Comparison of ENCODE assay signal across 29 mouse cellular contexts in genomic region chr6:91279477-91279876, GRCm38 (mm10).
DNase-seq lines count a peak whose midpoint lies in the region; ATAC-seq lines count a peak whose summit lies in the region.
"Had no signal": no experiment of that assay in that cellular context is flagged by ENCODE, and none has a peak within 500 bp of the region (broad histone marks: within the 10 kb centered on the region; RNA-seq: fewer than 3 reads in every experiment).

No protein-coding gene starts in this region.

- H3K4me1 ChIP-seq in midbrain, embryonic 11.5 days (ENCODE audit: control insufficient read depth, insufficient read depth, low read length) = peaks cover 11% of the 10 kb centered on the region
- H3K4me1 ChIP-seq in midbrain, embryonic 10.5 days = peaks cover 38% of the 10 kb centered on the region
- H3K4me1 ChIP-seq: heart, embryonic 13.5 days; lung, embryonic 15.5 days; megakaryocyte, embryonic 14.5 days had no signal

- 44% methylated on average over 3 of the region's 4 CpGs for WGBS in midbrain, embryonic 11.5 days
- WGBS in midbrain, embryonic 10.5 days = 37% methylated on average over 4 of the region's 4 CpGs

- no peak overlapping the region for H3K4me2 ChIP-seq in midbrain, embryonic 11.5 days
- H3K4me2 ChIP-seq: embryonic facial prominence, embryonic 12.5 days; forebrain, embryonic 15.5 days; heart, embryonic 13.5 days; hindbrain, embryonic 15.5 days; limb, embryonic 13.5 days; lung, embryonic 15.5 days; midbrain, embryonic 15.5 days had no signal

- H3K9me3 ChIP-seq in midbrain, embryonic 11.5 days (ENCODE audit: control insufficient read depth, low read length) = no peaks in the 10 kb centered on the region
- no peaks in the 10 kb centered on the region for H3K9me3 ChIP-seq in midbrain, embryonic 10.5 days (replicated peaks)
- H3K9me3 ChIP-seq: embryonic facial prominence, embryonic 12.5 days; forebrain, embryonic 10.5 days; forebrain, embryonic 15.5 days; heart, embryonic 13.5 days; hindbrain, embryonic 15.5 days; limb, embryonic 13.5 days; lung, embryonic 15.5 days; megakaryocyte, embryonic 14.5 days; midbrain, embryonic 15.5 days had no signal

- no peak overlapping the region for H3K4me3 ChIP-seq in midbrain, embryonic 11.5 days (ENCODE audit: low read depth, low read length)
- H3K4me3 ChIP-seq in midbrain, embryonic 10.5 days = no peak overlapping the region
- H3K4me3 ChIP-seq: embryonic facial prominence, embryonic 12.5 days; forebrain, embryonic 10.5 days; forebrain, embryonic 15.5 days; heart, embryonic 13.5 days; hindbrain, embryonic 15.5 days; limb, embryonic 13.5 days; lung, embryonic 15.5 days; megakaryocyte, embryonic 14.5 days; midbrain, embryonic 15.5 days had no signal

- H3K9ac ChIP-seq in midbrain, embryonic 11.5 days (ENCODE audit: low read length) = no peak overlapping the region
- H3K9ac ChIP-seq: embryonic facial prominence, embryonic 12.5 days; forebrain, embryonic 15.5 days; heart, embryonic 13.5 days; hindbrain, embryonic 15.5 days; limb, embryonic 13.5 days; liver, embryonic 14.5 days; lung, embryonic 15.5 days; midbrain, embryonic 15.5 days had no signal

- no peak overlapping the region for H3K27ac ChIP-seq in midbrain, embryonic 11.5 days (ENCODE audit: low read depth, low read length)
- H3K27ac ChIP-seq in midbrain, embryonic 10.5 days (replicated peaks) = no peak overlapping the region
- H3K27ac ChIP-seq: embryonic facial prominence, embryonic 12.5 days; forebrain, embryonic 10.5 days; heart, embryonic 13.5 days; hindbrain, embryonic 15.5 days; limb, embryonic 13.5 days; liver, embryonic 14.5 days; lung, embryonic 15.5 days; midbrain, embryonic 15.5 days had no signal

- peak; percentile 35 for DNase-seq in midbrain, embryonic 11.5 days (ENCODE audit: low spot score, missing footprints)
- no peak for DNase-seq in midbrain, embryonic 10.5 days (ENCODE audit: low spot score)
- DNase-seq in R1 (ENCODE audit: low read depth, low spot score) = peak; percentile 51
- DNase-seq in frontal cortex, postnatal 10 days (ENCODE audit: low spot score in 2 of 2) = no peak
- DNase-seq: adrenal gland, postnatal 14 days; cerebellum, adult 11 months; cerebellum, adult 9-10 months; cerebellum, postnatal 36 days; embryo, embryonic 11 days; heart, postnatal 10 days; kidney, adult 18-20 months; kidney, postnatal 4 days; lung, postnatal 36 days; right cerebral cortex, adult 18-20 months; spleen, adult 18-20 months; thymus, adult 2 months; thymus, postnatal 4 days had no signal

- ATAC-seq in midbrain, embryonic 11.5 days (ENCODE audit: low FRiP score) = no peak
- ATAC-seq in megakaryocyte progenitor cell, adult 5-6 weeks (replicated peaks; ENCODE audit: poor library complexity) = peak; percentile 57
- ATAC-seq in erythroblast, adult 5-6 weeks (replicated peaks; ENCODE audit: low FRiP score, poor library complexity, severe bottlenecking) = no peak
- ATAC-seq: forebrain, embryonic 15.5 days; midbrain, embryonic 15.5 days had no signal

- peaks cover 6% of the 10 kb centered on the region; the same call in 1 of the 2 replicates for H3K27me3 ChIP-seq in midbrain, embryonic 11.5 days (ENCODE audit: control insufficient read depth, insufficient read depth, low read length)
- peaks cover 47% of the 10 kb centered on the region for H3K27me3 ChIP-seq in midbrain, embryonic 10.5 days (ENCODE audit: low read depth, poor library complexity, severe bottlenecking)
- H3K27me3 ChIP-seq: forebrain, embryonic 15.5 days; hindbrain, embryonic 15.5 days; midbrain, embryonic 15.5 days had no signal

- H3K36me3 ChIP-seq in midbrain, embryonic 11.5 days (ENCODE audit: control insufficient read depth, insufficient read depth, low read length) = no peaks in the 10 kb centered on the region
- no peaks in the 10 kb centered on the region for H3K36me3 ChIP-seq in midbrain, embryonic 10.5 days
- H3K36me3 ChIP-seq: embryonic facial prominence, embryonic 12.5 days; forebrain, embryonic 10.5 days; forebrain, embryonic 15.5 days; heart, embryonic 13.5 days; hindbrain, embryonic 15.5 days; limb, embryonic 13.5 days; lung, embryonic 15.5 days; midbrain, embryonic 15.5 days had no signal

Comparison
In these comparisons a context has a peak if more than half of its experiments do, and no peak if none do; other contexts are left out.
1. DNase-seq: peak in midbrain, embryonic 11.5 days (single experiment) and R1 (single experiment); none in midbrain, embryonic 10.5 days (single experiment) and frontal cortex, postnatal 10 days (0 of 2).